Mouse (Mus musculus) natural killer cell, adult 2 months (primary cell): ENCODE measurements at regions not wholly inside any gene's neighbourhood (a gene's known extent, or its start where the extent isn't known, plus 50 kb on each side); places are given as distances from the start of the nearest gene placed in this dataset.

Experiments
- DNase-seq, 2 experiments: peaks; one replicate each; pipeline ENCODE4 v3.0.0; 2022; ENCODE audit warnings: low spot score in 2 of 2

- peak; percentile 65 to 75 for DNase-seq
Observed at GRCm38 (mm10) chr7:125393654-125394346, 50.7 kb upstream of the Kdm8 start.
